Mouse (Mus musculus): ENCODE results near the gene Ebf1. TPM values are rescaled to one million over a fixed set of nuclear protein-coding genes. Genes with fewer than 3 reads are reported as not detected.

Ebf1 gene
- total and polyA plus RNA-seq, 2 experiments from 2014 or later: 27.1 to 30.0 TPM

GRCm38 (mm10) chr11:44953337-44953736 is 336.2 kb downstream of the Ebf1 start:
- H3K4me1 ChIP-seq (ENCODE audit: insufficient read depth, low read length): no peaks in the 10 kb centered on the region
- H3K4me2 ChIP-seq (ENCODE audit: low read depth, low read length, poor library complexity, severe bottlenecking): no peak overlapping the region
- no peak for TF ChIP-seq CTCF (IDR thresholded peaks at IDR 0.05)
- no peak for DNase-seq (ENCODE audit: low spot score)
- H3K4me3 ChIP-seq (ENCODE audit: low read depth, low read length): no peak overlapping the region
- H3K27ac ChIP-seq (ENCODE audit: low read depth, low read length): no peak overlapping the region
- H3K9ac ChIP-seq (replicated peaks; ENCODE audit: low read length, poor library complexity, severe bottlenecking): no peak overlapping the region
- no peak for ATAC-seq (ENCODE audit: low FRiP score)
- WGBS: 54% methylated on average over 1 of the region's 1 CpGs
- H3K27me3 ChIP-seq (ENCODE audit: insufficient read depth, low read length): no peaks in the 10 kb centered on the region
- no peaks in the 10 kb centered on the region for H3K36me3 ChIP-seq (ENCODE audit: insufficient read depth, low read length)
- no peaks in the 10 kb centered on the region for H3K9me3 ChIP-seq (ENCODE audit: low read length)

- H3K27me3 ChIP-seq (ENCODE audit: insufficient read depth, low read length): no peaks in the 10 kb centered on the region
- no peak overlapping the region for H3K9ac ChIP-seq (replicated peaks; ENCODE audit: low read length, poor library complexity, severe bottlenecking)
- no peak overlapping the region for H3K4me3 ChIP-seq (ENCODE audit: low read depth, low read length)
- no peaks in the 10 kb centered on the region for H3K36me3 ChIP-seq (ENCODE audit: insufficient read depth, low read length)
- no peak overlapping the region for H3K4me2 ChIP-seq (ENCODE audit: low read depth, low read length, poor library complexity, severe bottlenecking)
- ATAC-seq (ENCODE audit: low FRiP score): no peak
- H3K9me3 ChIP-seq (ENCODE audit: low read length): no peaks in the 10 kb centered on the region
- 59% methylated on average over 11 of the region's 11 CpGs for WGBS
- no peak overlapping the region for H3K27ac ChIP-seq (ENCODE audit: low read depth, low read length)
- H3K4me1 ChIP-seq (ENCODE audit: insufficient read depth, low read length): no peaks in the 10 kb centered on the region
- no peak for DNase-seq (ENCODE audit: low spot score)
- no peak for TF ChIP-seq CTCF (IDR thresholded peaks at IDR 0.05)
Observed at GRCm38 (mm10) chr11:44953863-44954262, 336.7 kb downstream of the Ebf1 start.

- DNase-seq (ENCODE audit: low spot score) (no peak), ATAC-seq (ENCODE audit: low FRiP score) (no peak)
- no peak overlapping the region for H3K27ac ChIP-seq (ENCODE audit: low read depth, low read length)
- no peak for TF ChIP-seq CTCF (IDR thresholded peaks at IDR 0.05)
- H3K4me3 ChIP-seq (ENCODE audit: low read depth, low read length): no peak overlapping the region
- no peaks in the 10 kb centered on the region for H3K36me3 ChIP-seq (ENCODE audit: insufficient read depth, low read length)
- WGBS: 79% methylated on average over 7 of the region's 7 CpGs
- H3K9me3 ChIP-seq (ENCODE audit: low read length): no peaks in the 10 kb centered on the region
- no peak overlapping the region for H3K9ac ChIP-seq (replicated peaks; ENCODE audit: low read length, poor library complexity, severe bottlenecking)
- H3K4me1 ChIP-seq (ENCODE audit: insufficient read depth, low read length): no peaks in the 10 kb centered on the region
- H3K4me2 ChIP-seq (ENCODE audit: low read depth, low read length, poor library complexity, severe bottlenecking): no peak overlapping the region
- no peaks in the 10 kb centered on the region for H3K27me3 ChIP-seq (ENCODE audit: insufficient read depth, low read length)
Observed at GRCm38 (mm10) chr11:44954362-44954761, 337.2 kb downstream of the Ebf1 start.

GRCm38 (mm10) chr11:44962746-44963440 is 345.8 kb downstream of the Ebf1 start:
- no peaks in the 10 kb centered on the region for H3K27me3 ChIP-seq (ENCODE audit: insufficient read depth, low read length)
- 83% methylated on average over 14 of the region's 14 CpGs for WGBS
- no peak overlapping the region for H3K9ac ChIP-seq (replicated peaks; ENCODE audit: low read length, poor library complexity, severe bottlenecking)
- no peaks in the 10 kb centered on the region for H3K36me3 ChIP-seq (ENCODE audit: insufficient read depth, low read length)
- H3K27ac ChIP-seq (ENCODE audit: low read depth, low read length): no peak overlapping the region
- H3K4me2 ChIP-seq (ENCODE audit: low read depth, low read length, poor library complexity, severe bottlenecking): no peak overlapping the region
- DNase-seq (ENCODE audit: low spot score) (no peak), ATAC-seq (ENCODE audit: low FRiP score) (no peak)
- no peaks in the 10 kb centered on the region for H3K4me1 ChIP-seq (ENCODE audit: insufficient read depth, low read length)
- no peak overlapping the region for H3K4me3 ChIP-seq (ENCODE audit: low read depth, low read length)
- no peaks in the 10 kb centered on the region for H3K9me3 ChIP-seq (ENCODE audit: low read length)
- TF ChIP-seq CTCF (IDR thresholded peaks at IDR 0.05): no peak

- Histone ChIP-seq H3K36me3 (ENCODE audit: insufficient read depth, low read length) (no peaks in the 10 kb centered on the region), H3K4me3 (ENCODE audit: low read depth, low read length) (no peak overlapping the region), H3K4me1 (ENCODE audit: insufficient read depth, low read length) (no peaks in the 10 kb centered on the region), H3K9me3 (ENCODE audit: low read length) (no peaks in the 10 kb centered on the region), H3K27ac (ENCODE audit: low read depth, low read length) (no peak overlapping the region), H3K4me2 (ENCODE audit: low read depth, low read length, poor library complexity, severe bottlenecking) (no peak overlapping the region), H3K9ac (replicated peaks; ENCODE audit: low read length, poor library complexity, severe bottlenecking) (no peak overlapping the region), H3K27me3 (ENCODE audit: insufficient read depth, low read length) (no peaks in the 10 kb centered on the region)
- 74% methylated on average over 4 of the region's 4 CpGs for WGBS
- ATAC-seq (ENCODE audit: low FRiP score) (no peak), DNase-seq (ENCODE audit: low spot score) (no peak)
- TF ChIP-seq CTCF (IDR thresholded peaks at IDR 0.05): no peak
Observed at GRCm38 (mm10) chr11:44969011-44969410, 351.9 kb downstream of the Ebf1 start.

- Histone ChIP-seq H3K4me2 (ENCODE audit: low read depth, low read length, poor library complexity, severe bottlenecking) (no peak overlapping the region), H3K9me3 (ENCODE audit: low read length) (no peaks in the 10 kb centered on the region), H3K9ac (replicated peaks; ENCODE audit: low read length, poor library complexity, severe bottlenecking) (no peak overlapping the region), H3K27me3 (ENCODE audit: insufficient read depth, low read length) (no peaks in the 10 kb centered on the region), H3K4me1 (ENCODE audit: insufficient read depth, low read length) (no peaks in the 10 kb centered on the region), H3K27ac (ENCODE audit: low read depth, low read length) (no peak overlapping the region), H3K36me3 (ENCODE audit: insufficient read depth, low read length) (no peaks in the 10 kb centered on the region), H3K4me3 (ENCODE audit: low read depth, low read length) (no peak overlapping the region)
- WGBS: 87% methylated on average over 7 of the region's 7 CpGs
- no peak for TF ChIP-seq CTCF (IDR thresholded peaks at IDR 0.05)
- DNase-seq (ENCODE audit: low spot score) (no peak), ATAC-seq (ENCODE audit: low FRiP score) (no peak)
Observed at GRCm38 (mm10) chr11:44974271-44974670, 357.2 kb downstream of the Ebf1 start.

Data from midbrain, postnatal 0 days (tissue).